Mouse (Mus musculus): ENCODE results near the gene Syngr2.
"Not testable (repeated sequence)": the region's sequence is repeated elsewhere in the genome, so short reads cannot be mapped to it uniquely, and the experiment has no call there.

Gene Syngr2

GRCm38 (mm10) chr11:117828888-117829604 lies 19.6 kb downstream of the Syngr2 start:
- CTCF ChIA-PET: no interaction called here

- CTCF ChIA-PET: no interaction called here
Measured at GRCm38 (mm10) chr11:117829671-117830215, 20.3 kb downstream of the Syngr2 start.

GRCm38 (mm10) chr11:117830401-117830800 lies 20.9 kb downstream of the Syngr2 start:
- CTCF ChIA-PET: no interaction called here

- CTCF ChIA-PET: interaction anchor here (0.5 to 1.6 kb wide), 4 partner anchors 16 to 123 kb away, joined by 3 to 4 read pairs (median 4); partner anchors contain the start of gene Birc5
Measured at GRCm38 (mm10) chr11:117832086-117832969, 22.9 kb downstream of the Syngr2 start.

GRCm38 (mm10) chr11:117833509-117833908 lies 24.0 kb downstream of the Syngr2 start:
- CTCF ChIA-PET: not testable (repeated sequence)

- CTCF ChIA-PET: interaction anchor here (1.1 kb wide), 1 partner anchor 12 kb away, joined by 3 read pairs; no protein-coding TSS in a partner anchor
Measured at GRCm38 (mm10) chr11:117834086-117834485, 24.6 kb downstream of the Syngr2 start.

GRCm38 (mm10) chr11:117836306-117836705 lies 26.8 kb downstream of the Syngr2 start:
- CTCF ChIA-PET: interaction anchor here (0.5 kb wide), 1 partner anchor 1583 kb away, joined by 11 read pairs; no protein-coding TSS in a partner anchor

- CTCF ChIA-PET: no interaction called here
Measured at GRCm38 (mm10) chr11:117838572-117838971, 29.1 kb downstream of the Syngr2 start.

GRCm38 (mm10) chr11:117839021-117839420 lies 29.6 kb downstream of the Syngr2 start:
- CTCF ChIA-PET: no interaction called here

GRCm38 (mm10) chr11:117840910-117841309 lies 31.4 kb downstream of the Syngr2 start:
- CTCF ChIA-PET: no interaction called here

GRCm38 (mm10) chr11:117843434-117843833 lies 34.0 kb downstream of the Syngr2 start:
- CTCF ChIA-PET: no interaction called here

GRCm38 (mm10) chr11:117844997-117845396 lies 35.5 kb downstream of the Syngr2 start:
- CTCF ChIA-PET: no interaction called here

- CTCF ChIA-PET: interaction anchor here (1.1 kb wide), 1 partner anchor 11 kb away, joined by 3 read pairs; no protein-coding TSS in a partner anchor
Measured at GRCm38 (mm10) chr11:117845651-117846050, 36.2 kb downstream of the Syngr2 start.

- CTCF ChIA-PET: interaction anchor here (1.1 kb wide), 1 partner anchor 12 kb away, joined by 3 read pairs; no protein-coding TSS in a partner anchor
Measured at GRCm38 (mm10) chr11:117846640-117847039, 37.2 kb downstream of the Syngr2 start.

GRCm38 (mm10) chr11:117847593-117848215 lies 38.2 kb downstream of the Syngr2 start:
- CTCF ChIA-PET: interaction anchor here (0.6 to 1.4 kb wide), 2 partner anchors 15 to 39 kb away, joined by 4 to 5 read pairs; partner anchors contain the start of genes Gm20708 and Syngr2

- CTCF ChIA-PET: interaction anchor here (1.4 kb wide), 1 partner anchor 16 kb away, joined by 4 read pairs; no protein-coding TSS in a partner anchor
Measured at GRCm38 (mm10) chr11:117848271-117848984, 39.0 kb downstream of the Syngr2 start.

- CTCF ChIA-PET: interaction anchor here (0.6 to 1.4 kb wide), 2 partner anchors 17 to 105 kb away, joined by 4 read pairs; no protein-coding TSS in a partner anchor
Measured at GRCm38 (mm10) chr11:117848985-117849671, 39.7 kb downstream of the Syngr2 start, which contains the start of gene Birc5. TSS of gene Birc5 (plus strand) at chr11:117849251.

GRCm38 (mm10) chr11:117852875-117853274 lies 43.4 kb downstream of the Syngr2 start:
- CTCF ChIA-PET: no interaction called here

GRCm38 (mm10) chr11:117854241-117854640 lies 44.8 kb downstream of the Syngr2 start:
- CTCF ChIA-PET: interaction anchor here (0.6 to 0.7 kb wide), 2 partner anchors 237 to 679 kb away, joined by 4 to 5 read pairs; no protein-coding TSS in a partner anchor

GRCm38 (mm10) chr11:117855360-117855759 lies 45.9 kb downstream of the Syngr2 start:
- CTCF ChIA-PET: no interaction called here
